Mouse (Mus musculus) olfactory bulb, adult 2 months (tissue): ENCODE measurements around the gene Negr1.

Experiments
- CTCF ChIP-seq: fragments of 200-500 bp; IDR thresholded peaks from 2 replicates; pipeline ENCODE4 v1.5.1; 2012; ENCODE audit warnings: low read depth, mild to moderate bottlenecking, low read length, moderate library complexity; ENCODE audit not compliant: insufficient read depth
- POLR2A ChIP-seq: fragments of 200-500 bp; IDR thresholded peaks from 2 replicates; pipeline ENCODE4 v1.6.1; 2012; ENCODE audit warnings: mild to moderate bottlenecking, low read depth, low read length, moderate library complexity; ENCODE audit not compliant: insufficient read depth

- TF ChIP-seq CTCF (no peak), POLR2A (no peak)
Observed at GRCm38 (mm10) chr3:156632942-156633341, 71.3 kb downstream of the Negr1 start.
